Mouse (Mus musculus) olfactory bulb, adult 2 months (tissue): Measurements from ENCODE around the gene Ptprc. TPM values are rescaled to one million over a fixed set of nuclear protein-coding genes. Genes with fewer than 3 reads are reported as not detected.

Source experiments
- H3K27ac ChIP-seq: fragments of 200-500 bp; 2 replicates; pipeline ENCODE4 v1.5.1; 2012; ENCODE audit warnings: low read depth, low read length; ENCODE audit not compliant: insufficient read depth
- H3K4me1 ChIP-seq: fragments of 200-500 bp; 2 replicates; pipeline ENCODE4 v1.6.1; 2012; ENCODE audit warnings: low read length; ENCODE audit not compliant: control insufficient read depth, insufficient read depth
- H3K4me3 ChIP-seq: fragments of 200-500 bp; 2 replicates; pipeline ENCODE4 v1.5.1; 2012; ENCODE audit warnings: mild to moderate bottlenecking, low read depth, low read length, moderate library complexity; ENCODE audit not compliant: insufficient read depth
- CTCF ChIP-seq: fragments of 200-500 bp; IDR thresholded peaks from 2 replicates; pipeline ENCODE4 v1.5.1; 2012; ENCODE audit warnings: low read depth, mild to moderate bottlenecking, low read length, moderate library complexity; ENCODE audit not compliant: insufficient read depth
- POLR2A ChIP-seq: fragments of 200-500 bp; IDR thresholded peaks from 2 replicates; pipeline ENCODE4 v1.6.1; 2012; ENCODE audit warnings: mild to moderate bottlenecking, low read depth, low read length, moderate library complexity; ENCODE audit not compliant: insufficient read depth
- WGBS: fragments of 180-500 bp; shearing (Covaris S2); methylation state at CpG from one replicate; pipeline ENCODE4 v1.1.7; 2018; 5-methylcytosine and 5-hydroxymethylcytosine counted together
- polyA plus RNA-seq: library from polyadenylated mRNA; stranded (reverse); fragments of >200 nt; gene quantifications from 2 replicates; pipeline ENCODE4 v1.2.4, GENCODE M21; 2012; ENCODE audit warnings: low replicate concordance; ENCODE audit not compliant: missing spikeins, insufficient read depth, insufficient read length

The Ptprc gene
- polyA plus RNA-seq, 1 experiment = 291 TPM

DNA sequence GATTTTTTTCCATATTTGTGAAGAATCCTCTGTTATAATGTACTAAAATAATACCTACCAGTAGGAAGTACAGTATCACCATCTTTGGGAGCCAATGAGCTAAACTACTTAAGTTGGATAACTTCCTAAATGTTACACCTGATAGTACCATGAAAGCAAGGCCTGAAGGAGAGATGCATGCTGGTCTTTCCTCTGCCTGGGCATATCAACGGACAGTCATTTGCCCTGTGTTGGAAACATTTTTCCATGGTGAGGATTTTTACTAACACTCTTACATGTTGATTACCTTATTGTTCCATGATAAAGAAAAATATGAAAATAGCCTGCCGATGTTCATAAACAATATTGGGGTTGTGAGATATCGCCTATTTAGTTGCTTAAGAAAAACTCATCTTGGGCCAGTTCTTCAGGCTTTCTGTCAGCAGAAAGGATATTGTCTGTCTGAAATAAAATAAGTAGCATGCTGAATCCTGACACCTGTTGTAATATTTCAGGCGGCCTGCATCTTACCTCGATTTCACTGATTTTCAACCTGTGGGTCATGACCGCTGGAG lies 38.4 kb downstream of the Ptprc start:
- 97% methylated on average over 6 of the region's 6 CpGs for WGBS
- H3K4me1 ChIP-seq = no peaks in the 10 kb centered on the region
- H3K27ac ChIP-seq = no peak overlapping the region
- TF ChIP-seq POLR2A (no peak), CTCF (no peak)
- no peak overlapping the region for H3K4me3 ChIP-seq

DNA sequence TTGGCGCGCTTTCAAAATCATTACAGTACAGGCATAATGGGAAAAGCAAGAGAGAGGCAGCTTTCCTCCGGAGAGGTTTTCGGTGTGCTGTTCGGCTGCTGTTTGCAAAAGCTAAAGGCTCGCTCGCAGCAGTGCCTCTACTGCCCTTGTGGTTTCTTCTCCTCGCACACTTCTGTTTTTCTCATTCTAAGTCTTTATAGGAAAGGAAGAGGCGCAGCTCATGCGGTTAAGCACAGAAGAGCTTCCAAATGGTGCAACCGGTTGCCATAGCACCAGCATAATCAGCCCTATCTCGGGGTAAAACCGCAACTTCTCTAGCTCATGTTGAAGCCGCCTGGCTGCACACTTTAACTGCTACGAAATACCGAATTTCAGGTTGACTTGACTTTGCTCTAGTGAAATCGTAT lies 39.1 kb downstream of the Ptprc start:
- no peaks in the 10 kb centered on the region for H3K4me1 ChIP-seq
- peak overlapping the region; percentile 45; the same call in 1 of the 2 replicates for H3K27ac ChIP-seq
- 9% methylated on average over 17 of the region's 17 CpGs for WGBS
- peak overlapping the region; percentile 40 for H3K4me3 ChIP-seq
- TF ChIP-seq POLR2A (no peak), CTCF (no peak)

DNA sequence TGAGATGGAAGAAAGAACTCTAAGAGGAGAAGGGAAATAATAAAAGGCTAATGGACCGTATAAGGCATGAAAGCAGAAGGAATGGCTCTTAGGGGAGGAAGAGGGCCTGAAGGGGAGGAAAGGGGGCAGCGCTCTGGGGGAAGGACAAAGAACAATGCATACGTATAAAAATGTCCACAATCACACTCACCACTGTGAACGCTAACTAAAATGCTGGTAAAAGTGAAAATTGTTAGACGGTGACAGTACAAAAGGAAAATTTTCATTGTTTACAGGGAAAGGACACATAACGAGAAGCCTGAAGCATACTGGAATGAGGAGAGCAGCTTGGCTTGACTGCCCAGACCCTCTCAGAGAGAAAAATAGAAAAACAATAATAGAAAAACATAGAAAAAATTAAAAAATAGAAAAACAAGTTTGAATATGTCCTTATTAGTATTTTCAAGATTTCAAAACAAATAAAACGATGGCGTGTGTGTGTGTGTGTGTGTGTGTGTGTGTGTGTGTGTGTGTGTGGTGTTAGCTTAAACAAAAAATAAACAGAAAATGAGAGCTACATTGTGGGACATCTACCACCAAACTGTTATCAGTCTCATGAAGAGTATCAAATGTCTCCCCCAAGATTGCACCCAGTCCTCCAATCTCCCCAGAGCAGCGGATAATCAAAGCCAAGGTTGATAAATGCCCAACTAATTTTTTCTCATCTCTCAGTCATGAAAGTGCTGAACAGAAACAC lies 39.7 kb downstream of the Ptprc start:
- Histone ChIP-seq H3K27ac (peak overlapping the region; percentile 45; the same call in 1 of the 2 replicates), H3K4me1 (no peaks in the 10 kb centered on the region), H3K4me3 (peak overlapping the region; percentile 40)
- TF ChIP-seq POLR2A (no peak), CTCF (no peak)
- WGBS = 59% methylated on average over 9 of the region's 9 CpGs

DNA sequence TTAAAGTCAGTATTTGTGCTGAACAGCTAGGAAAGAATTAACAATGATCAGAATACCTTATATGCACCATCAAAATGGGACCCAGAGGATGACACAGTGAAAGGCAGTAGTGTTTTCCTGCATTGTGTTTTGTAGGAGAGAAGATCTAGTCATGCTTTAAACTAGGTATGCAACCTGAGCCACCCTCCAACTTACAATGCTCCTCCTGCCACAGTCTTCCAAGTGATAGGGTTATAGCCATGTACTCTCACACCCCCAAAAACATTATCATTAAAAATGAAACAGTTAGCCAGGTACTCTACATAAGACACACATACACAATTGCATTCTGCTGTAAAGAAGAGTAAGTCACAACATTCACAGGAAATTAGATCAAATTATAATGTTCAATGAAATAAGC lies 40.4 kb downstream of the Ptprc start:
- TF ChIP-seq CTCF (no peak), POLR2A (no peak)
- Histone ChIP-seq H3K27ac (no peak overlapping the region), H3K4me1 (no peaks in the 10 kb centered on the region), H3K4me3 (no peak overlapping the region)

- H3K4me3 ChIP-seq = no peak overlapping the region
- TF ChIP-seq CTCF = no peak
- TF ChIP-seq POLR2A = no peak
- 57% methylated on average over 6 of the region's 6 CpGs for WGBS
- H3K4me1 ChIP-seq = no peaks in the 10 kb centered on the region
- no peak overlapping the region for H3K27ac ChIP-seq
Observed at GRCm38 (mm10) chr1:138134324-138134723, 41.2 kb downstream of the Ptprc start.

DNA sequence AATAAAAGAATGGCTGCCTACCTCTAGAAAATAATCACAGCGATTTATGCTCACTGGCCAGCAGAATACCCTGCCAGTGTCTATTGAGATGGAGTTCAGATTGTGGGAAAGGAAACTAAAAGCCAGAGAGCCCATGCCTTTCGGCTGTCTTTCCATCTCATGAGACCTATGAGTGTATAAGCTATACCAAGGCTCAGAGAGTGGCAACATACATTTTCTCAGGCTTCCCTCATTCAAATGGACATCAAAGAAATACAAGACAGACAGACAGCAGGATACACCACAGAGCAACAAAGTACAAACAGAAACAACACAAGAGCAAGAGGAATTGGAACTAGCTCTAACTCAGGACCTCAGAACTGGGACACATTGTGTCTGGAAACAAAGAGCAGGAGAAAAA lies 43.8 kb downstream of the Ptprc start:
- Histone ChIP-seq H3K27ac (no peak overlapping the region), H3K4me1 (no peaks in the 10 kb centered on the region), H3K4me3 (no peak overlapping the region)
- TF ChIP-seq POLR2A (no peak), CTCF (no peak)
- WGBS = 68% methylated on average over 2 of the region's 2 CpGs

GRCm38 (mm10) chr1:138130145-138130544 lies 45.4 kb downstream of the Ptprc start:
- TF ChIP-seq CTCF (no peak), POLR2A (no peak)
- Histone ChIP-seq H3K4me1 (no peaks in the 10 kb centered on the region), H3K27ac (no peak overlapping the region), H3K4me3 (no peak overlapping the region)
- 48% methylated on average over 4 of the region's 4 CpGs for WGBS

DNA sequence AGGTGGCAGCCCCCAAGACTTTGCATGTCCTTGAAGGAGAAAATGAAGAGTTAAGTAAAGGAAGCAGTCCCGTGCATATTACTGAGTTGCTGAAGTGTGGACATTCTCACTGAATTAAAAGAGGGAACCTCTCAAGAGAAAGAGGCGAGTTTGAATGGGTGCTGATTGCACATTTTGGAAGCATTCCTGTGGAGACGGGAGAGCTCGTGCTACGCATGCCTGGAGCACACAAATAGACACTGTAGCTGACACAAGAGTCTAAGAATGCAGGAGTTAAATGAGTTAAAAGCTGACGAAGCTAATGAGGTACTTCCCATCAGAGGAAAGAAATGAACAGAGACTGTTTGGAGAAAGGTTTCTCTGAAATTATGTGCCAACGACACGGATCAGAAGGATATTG lies 48.7 kb downstream of the Ptprc start:
- Histone ChIP-seq H3K4me3 (no peak overlapping the region), H3K27ac (no peak overlapping the region), H3K4me1 (no peaks in the 10 kb centered on the region)
- WGBS = 18% methylated on average over 8 of the region's 8 CpGs
- TF ChIP-seq POLR2A = no peak
- no peak for TF ChIP-seq CTCF

- WGBS = 98% methylated on average over 1 of the region's 1 CpGs
- no peak overlapping the region for H3K4me3 ChIP-seq
- TF ChIP-seq POLR2A (no peak), CTCF (no peak)
- H3K27ac ChIP-seq = no peak overlapping the region
- no peaks in the 10 kb centered on the region for H3K4me1 ChIP-seq
Observed at GRCm38 (mm10) chr1:138125281-138125680, 50.2 kb downstream of the Ptprc start.

GRCm38 (mm10) chr1:138123866-138124265 lies 51.6 kb downstream of the Ptprc start:
- 48% methylated on average over 3 of the region's 3 CpGs for WGBS
- Histone ChIP-seq H3K4me3 (no peak overlapping the region), H3K4me1 (no peaks in the 10 kb centered on the region), H3K27ac (no peak overlapping the region)
- TF ChIP-seq CTCF (no peak), POLR2A (no peak)
